Mouse (Mus musculus) c-Kit-positive CD71-positive TER-119-negative erythroid progenitor cells, embryonic 14.5 days (primary cell): ENCODE measurements around the gene Sidt2.

ENCODE experiments used
- DNase-seq: peaks from one replicate; pipeline ENCODE4 v3.0.0-alpha.2; 2013; ENCODE audit warnings: low read depth

Gene Sidt2

DNA sequence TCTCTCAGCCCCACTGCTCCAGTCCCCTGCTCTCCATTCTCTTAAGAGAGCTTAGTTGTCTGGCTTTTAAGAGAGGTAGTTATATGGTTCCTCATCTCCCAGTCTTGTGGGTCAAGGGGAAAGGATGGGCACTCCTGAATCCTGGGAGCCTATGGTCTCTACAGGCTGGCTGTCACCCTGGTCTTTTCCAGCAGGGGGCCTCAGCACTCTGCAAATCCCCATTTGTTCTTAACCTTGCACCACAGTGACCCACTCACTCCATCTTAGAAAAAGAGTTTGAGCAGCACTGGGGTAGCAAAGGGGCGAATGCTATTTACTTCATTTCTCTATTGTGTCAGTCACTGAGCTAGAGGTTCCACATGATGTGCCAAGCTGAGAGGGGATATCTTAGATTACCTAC lies 43.4 kb downstream of the Sidt2 start:
- peak; percentile 38 for DNase-seq

GRCm38 (mm10) chr9:45910995-45911394 lies 44.1 kb downstream of the Sidt2 start:
- DNase-seq: no peak

GRCm38 (mm10) chr9:45907078-45907428 lies 48.0 kb downstream of the Sidt2 start:
- no peak for DNase-seq

DNA sequence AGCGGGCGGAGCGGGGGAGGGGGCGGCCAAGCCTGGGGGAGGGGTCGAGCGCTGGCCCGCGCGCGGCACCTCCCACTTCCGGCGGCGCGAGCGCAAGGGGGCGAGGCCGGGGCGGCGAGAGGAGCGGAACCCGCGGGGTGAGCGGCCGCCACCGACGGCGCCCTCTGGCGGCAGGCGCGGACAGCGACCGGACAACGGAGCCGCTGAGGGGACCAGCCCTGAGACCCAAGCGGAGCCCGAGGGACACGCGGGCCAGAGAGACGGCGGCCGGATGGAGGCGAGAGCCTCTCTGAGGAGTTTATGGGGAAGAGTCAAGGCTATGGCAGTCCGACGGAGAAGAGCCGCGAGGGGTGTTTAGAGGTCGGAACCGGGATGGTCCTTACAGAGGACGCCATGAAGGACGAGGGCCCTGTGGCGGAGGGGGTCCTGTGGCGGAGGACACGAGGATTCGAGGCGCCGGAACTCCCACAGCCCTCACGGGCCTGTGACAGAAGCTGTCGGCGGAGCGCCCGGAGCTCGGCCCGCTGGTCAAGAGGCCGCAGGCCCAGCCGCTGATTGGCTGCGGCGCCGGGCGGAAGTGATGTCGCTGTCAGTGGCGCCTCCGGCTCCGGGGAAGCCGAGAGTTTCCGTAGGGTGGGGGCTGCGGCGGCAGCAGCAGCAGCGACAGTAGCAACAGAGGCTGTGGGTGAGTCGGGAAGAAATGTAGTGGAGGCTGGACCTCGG lies 48.5 kb downstream of the Sidt2 start, which contains the start of the genes Pcsk7 and Rnf214:
TSS of gene Pcsk7 (plus strand) at position 143 of the 723 bp plus-strand sequence.
TSS of gene Rnf214 (minus strand) at position 557 of the 723 bp plus-strand sequence.
- peak; percentile 71 for DNase-seq

DNA sequence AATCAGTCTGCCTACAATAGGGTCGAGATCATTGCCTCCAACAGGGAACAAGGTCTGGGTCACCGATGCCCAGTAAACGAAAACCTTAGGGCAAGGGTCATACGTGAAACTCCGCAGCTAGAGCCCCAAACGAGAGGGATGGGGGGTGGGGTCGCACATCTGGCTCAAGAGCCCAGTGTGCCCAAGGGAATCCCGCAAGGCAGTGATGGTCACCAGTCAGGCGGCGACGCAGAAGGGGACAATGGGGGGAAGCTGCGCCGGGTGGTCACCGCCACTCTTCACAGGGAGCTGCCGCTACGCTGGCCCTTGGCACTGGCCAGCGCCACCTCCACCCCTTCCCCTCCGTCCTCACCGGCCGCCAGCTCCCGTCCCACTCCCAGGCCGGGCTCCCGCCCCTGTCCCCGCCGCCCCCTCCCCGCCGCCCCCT lies 49.2 kb downstream of the Sidt2 start:
- DNase-seq: no peak

- no peak for DNase-seq
These were observed 49.9 kb downstream of the Sidt2 start for GRCm38 (mm10) chr9:45905196-45905595.

DNA sequence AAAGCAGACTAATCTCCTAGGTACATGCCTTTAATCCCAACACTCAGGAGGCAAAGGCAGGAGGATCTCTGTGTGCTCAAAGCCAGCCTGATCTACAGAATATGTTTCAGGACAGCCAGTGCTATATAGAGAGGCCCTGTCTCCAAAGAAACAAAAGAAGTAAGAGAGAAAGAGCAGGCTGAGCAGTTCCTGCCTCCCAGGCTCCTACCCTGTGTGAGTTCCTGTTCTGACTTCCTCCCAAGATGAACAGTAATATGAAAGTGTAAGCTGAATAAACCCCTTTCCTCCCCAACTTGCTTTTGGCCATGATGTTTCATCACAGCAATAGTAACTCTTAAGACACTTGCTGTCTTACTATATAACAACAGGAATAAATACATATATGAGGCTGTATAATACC lies 61.4 kb downstream of the Sidt2 start:
- DNase-seq: no peak
